Mouse (Mus musculus): ENCODE data around the gene Galnt17. TPM values are rescaled to one million over a fixed set of nuclear protein-coding genes. Genes with fewer than 3 reads are reported as not detected.

Gene Galnt17
- not detected in 4 replicates for total RNA-seq (2023)

DNA sequence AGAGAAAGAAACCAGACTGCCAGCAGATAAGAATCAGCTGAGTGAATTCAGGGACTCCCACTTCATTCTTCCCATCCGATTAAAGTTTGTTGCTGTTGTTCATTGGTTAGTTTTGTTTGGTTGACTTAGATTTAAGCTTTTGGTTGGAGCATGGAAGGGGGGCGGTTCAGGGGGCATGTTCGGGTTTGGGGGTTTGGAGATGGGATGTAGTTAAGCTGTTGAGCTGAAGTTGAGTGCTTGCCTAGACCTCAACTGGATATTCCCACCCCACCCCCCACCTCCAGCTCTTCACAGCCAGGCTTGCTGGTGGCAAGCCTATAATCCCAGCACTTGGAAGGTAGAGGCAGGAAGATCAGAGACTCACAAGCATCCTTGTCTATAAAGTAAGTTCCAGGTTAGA is at the start of gene Galnt17:
Gene Galnt17, minus strand, starts transcription at position 101 of the 400 bp plus-strand sequence.

